Mouse (Mus musculus): Measurements from ENCODE around the gene Jmjd4. TPM values are rescaled to one million over a fixed set of nuclear protein-coding genes. Genes with fewer than 3 reads are reported as not detected.

The Jmjd4 gene
- polyA plus RNA-seq, 1 experiment from 2014 or later: 13.9 TPM

Other genes with a start within 250 kb of the Jmjd4 start
- 99.6 and 102 TPM in 2 replicates for gene Mrpl55, start 247.6 kb upstream of the Jmjd4 start, polyA plus RNA-seq (2015; fragmentation: Nextera tagmentation; extraction: Ambion mirVana)
- 32.5 and 36.4 TPM in 2 replicates for gene 2310033P09Rik, start 241.7 kb upstream of the Jmjd4 start, polyA plus RNA-seq (2015; fragmentation: Nextera tagmentation; extraction: Ambion mirVana)
- gene Arf1, start 221.8 kb upstream of the Jmjd4 start, polyA plus RNA-seq (2015; fragmentation: Nextera tagmentation; extraction: Ambion mirVana): 700 and 709 TPM in 2 replicates
- gene Wnt3a, start 159.3 kb upstream of the Jmjd4 start, polyA plus RNA-seq (2015; fragmentation: Nextera tagmentation; extraction: Ambion mirVana): not detected in 2 replicates
- gene Wnt9a, start 143.1 kb upstream of the Jmjd4 start, polyA plus RNA-seq (2015; fragmentation: Nextera tagmentation; extraction: Ambion mirVana): 1.6 and 2.1 TPM in 2 replicates
- not detected in 2 replicates for gene Prss38, start 74.4 kb upstream of the Jmjd4 start, polyA plus RNA-seq (2015; fragmentation: Nextera tagmentation; extraction: Ambion mirVana)
- 111 and 112 TPM in 2 replicates for gene Snap47, start 1.1 kb downstream of the Jmjd4 start, polyA plus RNA-seq (2015; fragmentation: Nextera tagmentation; extraction: Ambion mirVana)
- 7.1 and 8.2 TPM in 2 replicates for gene Zfp867, start 22.4 kb downstream of the Jmjd4 start, polyA plus RNA-seq (2015; fragmentation: Nextera tagmentation; extraction: Ambion mirVana)
- gene Zkscan17, start 76.7 kb downstream of the Jmjd4 start, polyA plus RNA-seq (2015; fragmentation: Nextera tagmentation; extraction: Ambion mirVana): 26.5 and 29.2 TPM in 2 replicates
- gene Nlrp3, start 91.5 kb downstream of the Jmjd4 start, polyA plus RNA-seq (2015; fragmentation: Nextera tagmentation; extraction: Ambion mirVana): 0.08 and 0.32 TPM in 2 replicates
- not detected in 2 replicates for gene Olfr222, start 126.2 kb downstream of the Jmjd4 start, polyA plus RNA-seq (2015; fragmentation: Nextera tagmentation; extraction: Ambion mirVana)
- not detected in 2 replicates for gene Olfr223, start 143.2 kb downstream of the Jmjd4 start, polyA plus RNA-seq (2015; fragmentation: Nextera tagmentation; extraction: Ambion mirVana)
- 46.7 and 51.3 TPM in 2 replicates for gene Mprip, start 211.3 kb downstream of the Jmjd4 start, polyA plus RNA-seq (2015; fragmentation: Nextera tagmentation; extraction: Ambion mirVana)